Mouse (Mus musculus) heart, embryonic 16.5 days (tissue): ENCODE measurements around the gene Gm17535. TPM values are rescaled to one million over a fixed set of nuclear protein-coding genes. Genes with fewer than 3 reads are reported as not detected.
"Not testable (repeated sequence)": the region's sequence is repeated elsewhere in the genome, so short reads cannot be mapped to it uniquely, and the experiment has no call there.

Experiments used
- ATAC-seq: fragments of 200-750 bp; cut with Nextera tagmentation; replicated peaks from 2 replicates; pipeline ENCODE4 v1.8.0; 2017; ENCODE audit warnings: moderate number of reproducible peaks; ENCODE audit not compliant: insufficient read depth, low FRiP score; ENCODE audit errors: extremely low read depth
- H3K27ac ChIP-seq: fragments of 300-500 bp; sonication (generic); 2 replicates; pipeline ENCODE4 v1.5.1; 2014; ENCODE audit warnings: mild to moderate bottlenecking, low read length, control low read depth, moderate library complexity
- H3K27me3 ChIP-seq: fragments of 300-500 bp; sonication (generic); 2 replicates; pipeline ENCODE4 v1.6.1; 2014; ENCODE audit warnings: low read length, mixed read lengths; ENCODE audit not compliant: control insufficient read depth, insufficient read depth
- H3K36me3 ChIP-seq: fragments of 300-500 bp; sonication (generic); 2 replicates; pipeline ENCODE4 v1.6.1; 2014; ENCODE audit not compliant: control insufficient read depth, insufficient read depth
- H3K4me1 ChIP-seq: fragments of 300-500 bp; sonication (generic); 2 replicates; pipeline ENCODE4 v1.6.1; 2014; ENCODE audit warnings: low read length, mixed read lengths; ENCODE audit not compliant: control insufficient read depth, insufficient read depth
- H3K4me2 ChIP-seq: fragments of 300-500 bp; sonication (generic); 2 replicates; pipeline ENCODE4 v1.6.1; 2014; ENCODE audit warnings: low read depth, mild to moderate bottlenecking, control low read depth, low read length
- H3K4me3 ChIP-seq: fragments of 300-500 bp; sonication (generic); 2 replicates; pipeline ENCODE4 v1.5.1; 2014; ENCODE audit warnings: mild to moderate bottlenecking, control low read depth, low read length
- H3K9ac ChIP-seq: fragments of 300-500 bp; sonication (generic); 2 replicates; pipeline ENCODE4 v1.6.1; 2014; ENCODE audit warnings: low read length, control low read depth
- H3K9me3 ChIP-seq: fragments of 300-500 bp; sonication (generic); replicated peaks from 2 replicates; pipeline ENCODE4 v1.6.1; 2016; ENCODE audit warnings: low read length; ENCODE audit not compliant: control insufficient read depth
- WGBS: fragments of 180-500 bp; shearing (Covaris S2); extraction: QIAGEN DNeasy Blood & Tissue Kit; methylation state at CpG from one replicate; pipeline ENCODE4 v1.1.7; 2014; 5-methylcytosine and 5-hydroxymethylcytosine counted together
- microRNA-seq: library from miRNA; unstranded; fragments of <30 nt; microRNA quantifications from one replicate; pipeline ENCODE4, GENCODE M21; 2017
- polyA plus RNA-seq: library from polyadenylated mRNA; unstranded; fragments of >200 nt; fragmentation: Nextera tagmentation; extraction: Ambion mirVana; gene quantifications from 2 replicates; pipeline ENCODE4 v1.2.1, GENCODE M21; 2015

Gm17535 gene
- polyA plus RNA-seq, 1 experiment from 2014 or later, result not detected

GRCm38 (mm10) chr9:3030677-3031318 is 3.6 kb upstream of the Gm17535 start:
- H3K9me3 ChIP-seq, H3K27me3 ChIP-seq, H3K27ac ChIP-seq, H3K9ac ChIP-seq, H3K4me1 ChIP-seq, H3K36me3 ChIP-seq, H3K4me2 ChIP-seq, H3K4me3 ChIP-seq: not testable (repeated sequence)
- WGBS, result 57% methylated on average over 2 of the region's 10 CpGs
- 0 out of 2 replicates have a peak, but pooled peaks have one; percentile 21 for ATAC-seq

GRCm38 (mm10) chr9:3036577-3036976 is 2.2 kb downstream of the Gm17535 start, which contains the start of gene Gm10715:
Gm10715 (plus strand) TSS chr9:3036877.
- H3K36me3 ChIP-seq, H3K9ac ChIP-seq, H3K4me1 ChIP-seq, H3K4me2 ChIP-seq, H3K4me3 ChIP-seq, H3K9me3 ChIP-seq, ATAC-seq, H3K27ac ChIP-seq, H3K27me3 ChIP-seq: not testable (repeated sequence)
- 68% methylated on average over 6 of the region's 8 CpGs for WGBS

- 60% methylated on average over 4 of the region's 4 CpGs for WGBS
Measured at GRCm38 (mm10) chr9:3038161-3038560, 3.8 kb downstream of the Gm17535 start.

More at GRCm38 (mm10) chr9:3038161-3038560, 3.8 kb downstream of the Gm17535 start:
- H3K9me3 ChIP-seq, H3K27ac ChIP-seq, H3K27me3 ChIP-seq, ATAC-seq, H3K36me3 ChIP-seq, H3K9ac ChIP-seq, H3K4me2 ChIP-seq, H3K4me1 ChIP-seq, H3K4me3 ChIP-seq: not testable (repeated sequence)

Small RNA genes within 50 kb of the gene (microRNA-seq; reads per million reads assigned to microRNA genes)
- gene Mir101c, result not detected

Other genes starting within 250 kb of the Gm17535 start
- not detected in 2 replicates for gene Gm10722, start 33.7 kb upstream of the Gm17535 start, polyA plus RNA-seq
- 0.38 TPM in 1 of 2 replicates, not detected in the other for gene Gm11168, start 31.3 kb upstream of the Gm17535 start, polyA plus RNA-seq
- 0.79 TPM in 1 of 2 replicates, not detected in the other for gene Gm10721, start 21.5 kb upstream of the Gm17535 start, polyA plus RNA-seq
- gene Gm10720, start 18.9 kb upstream of the Gm17535 start, polyA plus RNA-seq, result 0.24 TPM in 1 of 2 replicates, not detected in the other
- gene Gm10719, start 17.2 kb upstream of the Gm17535 start, polyA plus RNA-seq, result 1.2 TPM in 1 of 2 replicates, not detected in the other
- 2.3 TPM in 1 of 2 replicates, not detected in the other for gene Gm10718, start 11.1 kb upstream of the Gm17535 start, polyA plus RNA-seq
- gene Gm10717, start 9.2 kb upstream of the Gm17535 start, polyA plus RNA-seq, result 0.38 TPM in 1 of 2 replicates, not detected in the other
- not detected in 2 replicates for gene Gm10715, start 2.3 kb downstream of the Gm17535 start, polyA plus RNA-seq